Mouse (Mus musculus) kidney, adult 2 months (tissue): ENCODE data around the gene Avpr1b. TPM values are rescaled to one million over a fixed set of nuclear protein-coding genes. Genes with fewer than 3 reads are reported as not detected.

Source experiments
- DNase-seq: peaks from one replicate; pipeline ENCODE4 v3.0.0; 2021
- H3K27ac ChIP-seq: fragments of 200-500 bp; 2 replicates; pipeline ENCODE4 v1.5.1; 2012; ENCODE audit warnings: low read depth, low read length, control low read depth, inconsistent platforms; ENCODE audit not compliant: insufficient read depth
- H3K27me3 ChIP-seq: fragments of 200-500 bp; replicated peaks from 2 replicates; pipeline ENCODE4 v1.6.1; 2012; ENCODE audit warnings: mild to moderate bottlenecking, moderate library complexity, low read length, inconsistent platforms; ENCODE audit not compliant: control insufficient read depth, insufficient read depth
- H3K36me3 ChIP-seq: fragments of 200-500 bp; 2 replicates; pipeline ENCODE4 v1.6.1; 2012; ENCODE audit warnings: mild to moderate bottlenecking, moderate library complexity, low read length, inconsistent platforms; ENCODE audit not compliant: control insufficient read depth, insufficient read depth
- H3K4me1 ChIP-seq: fragments of 200-500 bp; 2 replicates; pipeline ENCODE4 v1.6.1; 2011; ENCODE audit warnings: low read length; ENCODE audit not compliant: control insufficient read depth, insufficient read depth
- H3K4me3 ChIP-seq: fragments of 200-500 bp; 2 replicates; pipeline ENCODE4 v1.5.1; 2011; ENCODE audit warnings: mild to moderate bottlenecking, low read depth, low read length, control low read depth; ENCODE audit not compliant: insufficient read depth
- CTCF ChIP-seq: fragments of 200-500 bp; conservative IDR thresholded peaks from 2 replicates; pipeline ENCODE4 v1.5.1; 2011; ENCODE audit warnings: low read depth, mild to moderate bottlenecking, control low read depth, low read length, moderate library complexity, mixed read lengths; ENCODE audit not compliant: insufficient read depth, insufficient read length
- POLR2A ChIP-seq: fragments of 200-500 bp; IDR thresholded peaks from one replicate; pipeline ENCODE4 v1.6.1; 2011; ENCODE audit warnings: low read depth, low read length, control low read depth
- WGBS: fragments of 180-500 bp; shearing (Covaris S2); methylation state at CpG from one replicate; pipeline ENCODE4 v1.1.7; 2018; 5-methylcytosine and 5-hydroxymethylcytosine counted together
- polyA plus RNA-seq: library from polyadenylated mRNA; depleted of rRNA; stranded (reverse); fragments of >200 nt; gene quantifications from 2 replicates; pipeline ENCODE4 v1.2.3, GENCODE M21; 2012; rRNA removed

Gene Avpr1b
- polyA plus RNA-seq, 1 experiment, result not detected

DNA sequence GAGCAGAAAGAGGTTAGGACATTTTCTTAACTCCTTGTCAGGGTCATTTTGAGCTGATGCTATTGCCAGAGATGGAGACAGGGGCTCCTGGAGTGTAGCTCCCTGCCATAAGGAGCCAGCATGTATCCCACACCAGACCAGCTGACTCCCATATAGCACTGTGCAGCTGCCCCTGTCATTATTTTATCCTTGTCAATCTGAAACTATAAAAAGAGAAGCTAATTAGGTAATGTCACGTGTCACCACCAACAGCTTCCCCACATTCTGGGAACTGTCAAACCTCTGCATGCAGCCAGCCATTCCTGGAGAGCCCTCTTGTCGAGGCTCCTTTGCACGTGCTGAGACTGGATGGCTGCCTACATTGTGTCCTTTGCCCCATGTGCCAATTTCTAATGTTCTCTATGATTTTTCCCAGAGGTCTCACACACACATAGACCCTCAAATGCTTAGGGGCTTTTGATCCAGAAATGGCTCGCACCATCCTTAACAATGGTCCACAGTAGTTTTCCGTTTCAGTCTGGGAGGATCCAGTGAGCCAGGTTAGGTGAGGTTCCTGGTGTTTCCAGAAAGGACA, 60.6 kb downstream of the Avpr1b start:
- Histone ChIP-seq H3K27ac (no peak overlapping the region), H3K4me1 (no peaks in the 10 kb centered on the region), H3K4me3 (no peak overlapping the region), H3K36me3 (no peaks in the 10 kb centered on the region), H3K27me3 (no peaks in the 10 kb centered on the region)
- 77% methylated on average over 5 of the region's 5 CpGs for WGBS
- no peak for DNase-seq
- no peak for TF ChIP-seq POLR2A
- TF ChIP-seq CTCF, result no peak

GRCm38 (mm10) chr1:131660266-131660665, 61.2 kb downstream of the Avpr1b start:
- Histone ChIP-seq H3K27ac (no peak overlapping the region), H3K36me3 (no peaks in the 10 kb centered on the region), H3K4me3 (no peak overlapping the region), H3K27me3 (no peaks in the 10 kb centered on the region), H3K4me1 (no peaks in the 10 kb centered on the region)
- no peak for TF ChIP-seq CTCF
- TF ChIP-seq POLR2A, result no peak
- no peak for DNase-seq
- 87% methylated on average over 2 of the region's 2 CpGs for WGBS

DNA sequence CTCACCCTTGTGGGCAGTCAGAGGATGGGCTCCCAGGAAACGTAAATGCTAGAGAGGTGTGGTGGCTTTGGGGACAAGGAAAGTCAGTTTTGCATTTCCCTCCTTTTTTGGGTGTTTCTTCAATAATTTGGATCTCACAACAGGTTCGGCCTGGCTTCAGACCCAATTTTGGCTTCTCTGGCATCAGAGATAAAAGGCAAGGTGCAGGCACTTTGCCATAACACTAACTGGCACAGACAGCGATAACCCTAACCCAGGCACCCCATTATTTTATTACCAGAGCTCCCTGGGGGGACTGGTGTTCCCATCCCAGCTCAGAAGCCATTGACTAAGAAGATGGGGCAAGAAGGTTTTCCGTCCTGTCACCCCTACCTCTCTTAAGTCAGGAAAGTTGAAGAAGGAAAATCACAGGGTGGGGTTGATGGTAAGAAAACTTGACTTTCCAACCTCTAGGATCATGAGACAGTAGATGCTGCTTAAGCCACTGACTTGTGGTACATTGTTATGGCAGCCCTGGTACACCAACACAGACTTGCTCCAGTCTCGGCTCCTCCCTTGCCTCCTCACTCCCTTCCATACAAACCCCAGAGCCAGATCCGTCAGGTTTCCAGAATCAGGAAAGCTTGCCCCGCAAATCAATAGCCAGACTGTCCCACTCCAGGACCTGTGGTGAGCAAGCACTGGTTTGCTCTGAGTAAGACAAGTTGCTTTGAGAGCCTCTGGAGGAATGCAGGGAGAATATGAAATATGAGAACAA, 61.9 kb downstream of the Avpr1b start:
- DNase-seq, result no peak
- Histone ChIP-seq H3K36me3 (no peaks in the 10 kb centered on the region), H3K27me3 (no peaks in the 10 kb centered on the region), H3K4me3 (no peak overlapping the region), H3K27ac (no peak overlapping the region), H3K4me1 (no peaks in the 10 kb centered on the region)
- TF ChIP-seq POLR2A, result no peak
- no peak for TF ChIP-seq CTCF
- 67% methylated on average over 7 of the region's 7 CpGs for WGBS

Other genes starting within 250 kb of the Avpr1b start
- gene Srgap2, start 71.9 kb upstream of the Avpr1b start, polyA plus RNA-seq, result 11.3 and 13.0 TPM in 2 replicates
- 0.05 and 0.08 TPM in 2 replicates for gene Fam72a, start 71.3 kb upstream of the Avpr1b start, polyA plus RNA-seq
- 1.8 and 2.6 TPM in 2 replicates for gene Ctse, start 39.1 kb downstream of the Avpr1b start, polyA plus RNA-seq
- 1.6 and 2.2 TPM in 2 replicates for gene Rab7b, start 89.5 kb downstream of the Avpr1b start, polyA plus RNA-seq
- not detected in 2 replicates for gene Slc26a9, start 144.8 kb downstream of the Avpr1b start, polyA plus RNA-seq
- gene Pm20d1, start 198.1 kb downstream of the Avpr1b start, polyA plus RNA-seq, result 26.3 and 27.7 TPM in 2 replicates
- 22.4 and 27.8 TPM in 2 replicates for gene Slc41a1, start 228.3 kb downstream of the Avpr1b start, polyA plus RNA-seq